Mouse (Mus musculus): ENCODE results near the gene Tmem129.

DNA sequence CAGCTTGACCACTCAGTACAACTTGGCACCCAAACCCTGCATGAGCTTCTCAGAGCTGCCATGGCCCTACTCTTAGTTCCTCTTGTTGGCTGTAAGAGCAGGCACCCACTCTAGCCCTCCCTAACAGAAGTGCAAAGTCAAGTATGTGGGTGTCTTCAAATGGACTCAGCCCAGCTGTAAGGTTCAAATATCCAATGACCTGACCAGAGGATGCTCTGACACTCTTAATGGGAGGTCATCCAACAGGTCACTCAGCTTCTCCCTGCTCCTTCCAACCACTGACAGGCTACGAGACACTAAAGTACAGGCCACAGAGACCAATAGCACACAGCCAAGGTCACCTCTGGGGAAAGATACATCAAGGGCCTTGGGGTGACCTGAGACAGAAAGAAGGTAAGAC is 49.0 kb downstream of the Tmem129 start:
- TF ChIP-seq CTCF (IDR thresholded peaks at IDR 0.05; ENCODE audit: low read depth, low read length) (no peak), POLR2A (IDR thresholded peaks at IDR 0.05; ENCODE audit: extremely low read depth, insufficient read depth, low read length) (no peak)
